Mouse (Mus musculus) macrophage (primary cell): Measurements from ENCODE around the gene Ap1g1. TPM values are rescaled to one million over a fixed set of nuclear protein-coding genes. Genes with fewer than 3 reads are reported as not detected.
A peak's percentile ranks its signal among the peaks of the same experiment; 100 is the strongest.

Experiments
- H3K27ac ChIP-seq: fragments of 350-480 bp; formaldehyde crosslinking; 2 replicates; pipeline ENCODE4 v1.9.0; 2021
- H3K36me3 ChIP-seq: fragments of 350-480 bp; formaldehyde crosslinking; 2 replicates; pipeline ENCODE4 v1.9.0; 2021; ENCODE audit errors: inconsistent target
- H3K4me3 ChIP-seq: fragments of 350-480 bp; formaldehyde crosslinking; 2 replicates; pipeline ENCODE4 v1.9.0; 2021; ENCODE audit errors: inconsistent target
- H3K79me2 ChIP-seq: fragments of 350-480 bp; formaldehyde crosslinking; 2 replicates; pipeline ENCODE4 v1.9.0; 2021; ENCODE audit errors: inconsistent target
- WGBS: methylation state at CpG from one replicate; pipeline ENCODE4 v1.1.7; 2026; ENCODE audit warnings: inconsistent platforms; ENCODE audit not compliant: missing documents; 5-methylcytosine and 5-hydroxymethylcytosine counted together
- polyA plus RNA-seq: library from polyadenylated mRNA; stranded (reverse); fragments of 250-400 nt; gene quantifications from 3 replicates; pipeline ENCODE4 v1.2.4, GENCODE M21; 2018; ENCODE audit warnings: inconsistent platforms

Ap1g1 gene
- polyA plus RNA-seq, 1 experiment from 2014 or later: 112 TPM

DNA sequence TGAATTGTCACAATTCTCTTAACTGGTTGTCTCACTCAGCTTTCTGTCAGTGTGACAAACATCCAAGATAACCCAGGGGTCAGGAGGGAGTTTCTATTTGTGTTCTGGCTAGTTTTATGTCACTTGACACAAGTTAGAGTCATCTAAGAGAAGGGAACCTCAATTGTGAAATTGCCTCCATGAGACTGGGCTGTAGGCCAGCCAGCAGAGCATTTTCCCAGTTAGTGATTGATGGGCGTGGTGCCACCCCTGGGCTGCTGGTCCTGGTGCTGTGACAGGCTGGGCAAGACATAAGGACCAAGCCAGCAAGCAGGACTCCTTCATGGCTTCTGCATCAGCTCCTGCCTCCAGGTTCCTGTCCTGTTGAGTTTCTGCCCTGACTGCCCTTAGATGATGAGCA is 18.1 kb upstream of the Ap1g1 start:
- H3K36me3 ChIP-seq: no peaks in the 10 kb centered on the region
- H3K4me3 ChIP-seq: no peak overlapping the region
- no peak overlapping the region for H3K27ac ChIP-seq
- 80% methylated on average over 1 of the region's 1 CpGs for WGBS
- no peaks in the 10 kb centered on the region for H3K79me2 ChIP-seq

DNA sequence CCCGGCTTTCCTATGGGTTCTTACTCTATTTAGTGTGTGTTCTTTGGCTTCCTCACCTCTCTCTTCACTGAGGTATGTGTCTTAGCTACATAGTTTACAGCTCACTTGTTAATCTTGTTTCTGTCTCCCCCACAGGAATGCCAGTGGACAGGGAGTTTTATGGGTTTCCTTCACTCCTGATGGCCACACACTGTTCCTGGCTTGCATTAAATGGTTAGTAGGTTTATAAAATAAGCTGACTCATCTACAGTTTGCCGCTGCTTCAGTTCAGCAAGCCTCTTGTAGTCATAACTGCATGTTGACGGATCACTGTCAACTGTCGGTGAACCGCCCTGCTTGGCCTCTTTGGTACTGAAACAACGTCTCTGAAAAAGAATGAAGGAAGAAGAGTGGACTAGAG is 14.3 kb upstream of the Ap1g1 start:
- H3K79me2 ChIP-seq: no peaks in the 10 kb centered on the region
- H3K27ac ChIP-seq: no peak overlapping the region
- H3K36me3 ChIP-seq: no peaks in the 10 kb centered on the region
- WGBS: 100% methylated on average over 6 of the region's 6 CpGs
- H3K4me3 ChIP-seq: no peak overlapping the region

DNA sequence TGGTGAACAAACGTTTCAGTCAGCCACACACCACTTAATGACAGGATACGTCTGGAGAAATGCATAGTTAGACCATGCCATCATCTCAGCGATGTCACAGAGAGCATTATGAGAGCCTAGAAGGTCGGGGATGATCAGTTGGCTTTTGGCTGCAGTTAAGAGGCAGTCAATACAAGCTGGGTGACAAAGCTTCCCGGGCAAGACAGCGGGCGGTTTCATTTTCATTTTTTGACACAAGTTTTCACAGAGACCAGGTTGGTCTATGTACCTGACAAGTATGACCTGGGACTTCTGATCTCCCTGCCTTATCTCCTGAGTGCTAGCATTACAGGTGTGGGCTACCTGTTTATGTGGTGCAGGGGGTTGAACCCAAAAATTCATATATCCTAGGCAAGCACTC is 12.3 kb upstream of the Ap1g1 start:
- Histone ChIP-seq H3K27ac (no peak overlapping the region), H3K36me3 (no peaks in the 10 kb centered on the region), H3K79me2 (no peaks in the 10 kb centered on the region), H3K4me3 (no peak overlapping the region)
- 69% methylated on average over 7 of the region's 7 CpGs for WGBS

DNA sequence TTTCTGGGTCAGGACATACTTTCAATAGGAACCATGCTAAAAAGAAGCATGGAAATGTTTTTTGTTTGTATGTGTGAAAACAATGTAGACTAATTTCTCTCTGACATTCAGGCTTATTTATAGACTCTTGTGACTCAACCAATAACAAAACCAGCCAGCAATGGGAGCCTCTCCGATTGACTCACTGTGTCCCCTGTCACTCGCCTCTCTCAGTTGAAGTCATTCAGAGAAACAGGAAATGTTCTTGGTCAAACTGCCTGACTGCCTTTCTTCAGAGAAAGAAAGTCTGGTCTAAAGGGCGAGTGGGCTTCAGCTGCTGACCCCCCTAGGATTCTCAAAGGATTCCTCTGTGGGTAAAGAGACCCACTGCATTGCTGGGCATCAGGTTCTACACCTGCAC is 5.2 kb upstream of the Ap1g1 start:
- H3K36me3 ChIP-seq: no peaks in the 10 kb centered on the region
- H3K79me2 ChIP-seq: no peaks in the 10 kb centered on the region
- 0% methylated on average over 3 of the region's 3 CpGs for WGBS
- peak overlapping the region; percentile 57 for H3K27ac ChIP-seq
- H3K4me3 ChIP-seq: no peak overlapping the region

DNA sequence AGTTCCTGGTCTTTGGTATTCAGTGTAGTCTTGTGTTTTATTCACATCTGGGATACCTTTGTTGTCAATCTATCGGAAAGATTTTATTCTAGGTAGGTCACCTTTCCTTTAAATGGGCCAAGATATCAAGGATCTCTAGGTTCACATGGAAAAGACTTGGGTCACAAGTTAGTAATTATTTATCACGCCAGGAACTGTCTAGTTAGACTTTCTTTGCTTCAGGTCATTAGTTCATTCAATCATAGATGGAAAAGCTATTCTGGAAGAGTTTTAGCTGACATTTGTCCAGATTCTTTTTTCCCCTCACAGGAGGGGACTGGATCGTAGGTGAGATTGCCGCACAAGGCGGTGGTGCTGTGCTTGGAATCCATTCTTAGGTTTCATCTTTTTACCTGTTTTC is 503 bp upstream of the Ap1g1 start:
- Histone ChIP-seq H3K36me3 (no peaks in the 10 kb centered on the region), H3K4me3 (peak overlapping the region; percentile 29), H3K79me2 (peaks cover 41% of the 10 kb centered on the region), H3K27ac (peak overlapping the region; percentile 74)
- WGBS: 22% methylated on average over 5 of the region's 5 CpGs

DNA sequence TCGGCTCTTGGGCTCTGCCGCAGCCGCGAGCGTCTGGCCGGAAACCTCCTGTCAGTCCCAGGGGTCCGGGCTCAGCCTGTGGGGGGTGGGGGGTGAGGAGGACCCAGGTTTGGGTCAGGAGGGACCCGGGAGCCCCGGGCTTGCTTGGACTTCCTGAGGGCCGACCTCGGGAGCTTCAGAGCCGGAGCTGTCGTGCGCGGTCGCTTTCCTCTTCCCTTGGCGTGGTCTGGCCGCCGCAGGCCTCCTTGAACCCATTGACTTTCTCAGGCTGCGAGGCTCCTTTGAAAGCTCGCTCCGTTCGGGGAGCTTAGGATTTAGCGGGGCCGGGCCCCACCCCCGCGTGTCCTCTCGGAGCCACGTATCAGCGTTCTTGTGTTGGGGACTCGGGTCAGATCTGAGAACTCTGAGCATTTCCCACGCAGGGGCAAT is 653 bp downstream of the Ap1g1 start:
- H3K4me3 ChIP-seq: peak overlapping the region; percentile 97
- H3K79me2 ChIP-seq: peaks cover 53% of the 10 kb centered on the region
- H3K36me3 ChIP-seq: no peaks in the 10 kb centered on the region
- 2% methylated on average over 31 of the region's 32 CpGs for WGBS
- peak overlapping the region; percentile 75 for H3K27ac ChIP-seq

DNA sequence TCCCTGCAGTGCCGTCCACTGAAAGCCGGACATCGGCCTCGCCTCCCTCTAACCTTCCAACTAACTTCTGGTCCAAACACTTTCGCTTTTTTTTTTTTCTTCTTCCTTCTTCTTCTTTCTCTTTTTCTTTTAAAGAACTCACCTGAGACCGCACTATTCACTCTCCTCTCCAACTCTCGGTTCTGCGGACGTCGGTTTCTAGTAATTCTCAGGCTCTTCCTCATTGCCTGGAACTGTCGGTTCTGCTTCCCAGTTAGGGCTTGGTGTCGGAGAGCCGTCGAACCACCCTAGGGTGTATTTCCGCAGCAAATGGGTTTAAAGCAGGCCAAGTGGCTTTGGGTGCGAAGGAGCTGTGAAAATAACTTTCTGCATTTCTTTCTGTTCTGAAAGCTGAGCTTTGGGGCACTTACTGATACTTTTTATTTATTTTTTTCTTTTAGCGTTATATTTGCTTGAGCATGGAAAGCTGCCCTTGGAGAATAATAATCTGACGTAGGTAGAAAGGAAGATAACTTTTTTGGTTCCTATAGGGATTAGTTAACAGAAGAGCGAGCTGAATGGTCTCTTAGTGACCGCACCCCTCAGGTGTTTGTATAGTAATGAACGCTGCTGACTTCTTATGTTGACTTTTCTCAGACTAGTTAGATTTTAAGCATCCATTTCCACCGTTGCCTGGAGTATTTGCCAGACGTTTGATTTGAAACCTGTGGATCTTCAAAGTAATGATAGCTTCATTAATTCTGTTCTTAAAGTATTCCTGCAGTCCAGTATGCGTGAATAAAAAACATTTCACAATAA is 1.3 kb downstream of the Ap1g1 start:
- Histone ChIP-seq H3K79me2 (peaks cover 59% of the 10 kb centered on the region), H3K4me3 (peak overlapping the region; percentile 97), H3K36me3 (no peaks in the 10 kb centered on the region), H3K27ac (peak overlapping the region; percentile 75)
- 22% methylated on average over 20 of the region's 24 CpGs for WGBS

DNA sequence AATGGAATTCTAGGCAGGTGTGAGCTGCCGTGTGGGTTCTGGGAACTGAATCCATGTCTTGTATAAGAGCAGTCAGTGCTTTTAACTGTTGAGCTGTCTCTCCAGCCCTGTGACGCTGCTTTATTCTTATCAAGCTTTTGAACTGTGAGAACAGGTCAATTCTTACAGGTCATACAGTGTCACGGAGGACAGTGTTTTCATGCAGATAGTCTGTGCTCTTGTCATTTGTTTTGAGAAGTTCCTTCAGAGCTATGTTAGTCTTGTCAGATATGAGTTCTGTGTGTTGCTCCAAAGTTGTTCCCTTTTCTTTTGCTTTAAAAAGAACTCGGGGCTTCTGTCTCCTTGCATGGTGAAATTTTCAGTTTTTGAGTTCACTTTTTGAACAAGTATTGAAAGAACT is 2.2 kb downstream of the Ap1g1 start:
- no peaks in the 10 kb centered on the region for H3K36me3 ChIP-seq
- no peak overlapping the region for H3K27ac ChIP-seq
- 71% methylated on average over 4 of the region's 4 CpGs for WGBS
- peaks cover 68% of the 10 kb centered on the region for H3K79me2 ChIP-seq
- H3K4me3 ChIP-seq: no peak overlapping the region

DNA sequence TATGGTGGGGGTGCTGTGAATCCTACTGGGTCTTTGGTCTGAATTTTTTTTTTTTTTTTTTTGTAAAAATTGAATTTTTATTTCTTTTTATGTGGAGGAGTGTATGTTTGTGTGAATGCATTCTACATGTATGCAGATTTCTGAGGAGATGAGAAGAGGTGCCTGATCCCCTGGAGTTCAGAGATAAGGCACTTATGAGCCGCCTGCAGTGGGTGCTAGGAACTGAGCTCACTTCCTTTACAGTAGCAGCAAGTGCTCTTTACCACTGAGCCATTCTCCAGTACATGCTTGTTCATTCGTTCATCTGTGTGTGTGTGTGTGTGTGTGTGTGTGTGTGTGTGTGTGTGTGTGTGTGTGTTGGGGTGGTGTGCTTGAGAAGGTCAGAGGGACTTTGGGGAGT is 12.6 kb downstream of the Ap1g1 start:
- WGBS: 100% methylated on average over 1 of the region's 2 CpGs
- no peak overlapping the region for H3K4me3 ChIP-seq

DNA sequence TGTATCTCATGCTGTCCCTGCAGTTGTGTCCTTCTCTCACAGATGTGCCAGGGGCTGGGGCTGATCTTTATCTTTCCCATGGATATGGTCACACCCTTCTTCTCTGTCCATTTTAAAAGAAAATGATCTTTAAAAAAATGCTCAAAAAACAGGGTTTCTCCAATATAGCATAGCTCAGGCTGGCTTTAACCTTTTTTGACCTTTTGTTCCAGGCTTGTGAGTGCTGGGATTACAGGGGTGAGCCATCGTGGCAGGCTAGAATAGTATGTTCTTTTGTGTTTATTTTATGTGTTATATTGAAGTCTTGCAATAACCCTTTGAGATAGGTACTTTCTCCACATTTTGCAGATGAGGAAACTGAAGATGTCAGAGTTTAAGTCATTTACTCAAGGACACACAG is 16.8 kb downstream of the Ap1g1 start:
- Histone ChIP-seq H3K27ac (no peak overlapping the region), H3K79me2 (peaks cover 100% of the 10 kb centered on the region), H3K4me3 (no peak overlapping the region), H3K36me3 (no peaks in the 10 kb centered on the region)
- WGBS: 100% methylated on average over 1 of the region's 1 CpGs

More for the DNA sequence above, 12.6 kb downstream of the Ap1g1 start:
- Histone ChIP-seq H3K79me2 (peaks cover 100% of the 10 kb centered on the region), H3K36me3 (no peaks in the 10 kb centered on the region), H3K27ac (no peak overlapping the region)

DNA sequence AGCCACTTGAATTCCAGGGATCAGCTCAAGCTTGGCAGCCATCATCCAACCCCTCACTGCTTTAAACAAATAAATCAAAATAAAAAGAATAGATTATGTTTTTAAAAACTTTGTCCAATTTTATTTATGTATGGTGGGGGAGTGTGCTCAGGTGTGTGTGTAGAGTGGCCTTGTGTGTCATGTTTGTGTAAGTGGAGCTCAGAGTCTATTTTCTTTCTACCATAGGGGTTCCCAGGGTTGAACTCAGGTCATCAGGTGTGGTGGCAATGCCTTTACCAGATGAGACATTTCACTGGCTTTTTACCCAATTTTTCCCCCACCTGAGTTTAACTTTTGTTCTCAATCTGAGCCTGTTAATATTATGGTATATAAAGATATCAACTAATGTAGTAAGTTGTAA is 20.4 kb downstream of the Ap1g1 start:
- H3K27ac ChIP-seq: no peak overlapping the region
- 0 out of 2 replicates have a peak, but pooled peaks cover 6% of the 10 kb centered on the region for H3K36me3 ChIP-seq
- H3K79me2 ChIP-seq: peaks cover 100% of the 10 kb centered on the region
- no peak overlapping the region for H3K4me3 ChIP-seq

DNA sequence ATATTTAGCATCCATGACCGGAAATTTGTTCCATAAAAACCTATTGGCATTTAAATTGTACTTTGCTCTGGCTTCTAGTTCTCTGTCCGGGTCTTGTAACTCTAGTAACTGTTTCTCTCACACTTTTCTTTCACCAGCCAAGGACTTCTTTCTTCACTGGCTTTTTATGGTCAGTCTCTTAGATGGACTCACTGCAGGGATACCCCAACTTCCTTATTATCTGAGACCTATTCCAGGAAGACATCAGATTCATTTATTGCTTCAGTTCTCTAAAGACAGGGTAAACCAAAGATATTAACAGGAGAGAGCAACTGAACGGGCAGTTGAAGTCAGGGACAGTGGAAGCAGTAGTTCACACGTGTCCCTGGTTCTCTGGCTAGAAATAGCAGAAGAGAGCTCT is 20.9 kb downstream of the Ap1g1 start:
- 67% methylated on average over 4 of the region's 4 CpGs for WGBS
- Histone ChIP-seq H3K36me3 (0 out of 2 replicates have a peak, but pooled peaks cover 6% of the 10 kb centered on the region), H3K27ac (no peak overlapping the region), H3K4me3 (no peak overlapping the region), H3K79me2 (peaks cover 100% of the 10 kb centered on the region)

DNA sequence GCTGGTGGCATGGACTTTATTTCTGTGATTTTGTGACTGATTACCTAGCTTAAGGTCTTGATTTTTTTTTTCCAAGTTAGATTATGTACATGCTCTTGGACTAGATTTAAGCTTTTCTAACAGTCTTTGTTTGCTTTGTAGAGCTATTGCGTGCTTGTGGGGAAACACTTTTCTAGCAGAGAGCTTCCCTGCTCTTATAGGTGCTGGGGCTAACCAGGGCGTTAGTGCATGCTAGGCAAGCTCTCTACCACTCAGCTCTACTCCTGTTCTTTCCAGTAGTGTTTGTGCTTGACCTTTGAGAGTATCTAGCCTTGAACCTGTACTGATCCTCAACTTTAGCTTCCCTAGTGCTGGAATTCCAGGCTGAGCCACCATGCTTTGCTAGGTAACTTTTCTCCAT is 22.0 kb downstream of the Ap1g1 start:
- 96% methylated on average over 2 of the region's 2 CpGs for WGBS
- peaks cover 100% of the 10 kb centered on the region for H3K79me2 ChIP-seq
- 0 out of 2 replicates have a peak, but pooled peaks cover 10% of the 10 kb centered on the region for H3K36me3 ChIP-seq
- H3K27ac ChIP-seq: no peak overlapping the region
- no peak overlapping the region for H3K4me3 ChIP-seq

DNA sequence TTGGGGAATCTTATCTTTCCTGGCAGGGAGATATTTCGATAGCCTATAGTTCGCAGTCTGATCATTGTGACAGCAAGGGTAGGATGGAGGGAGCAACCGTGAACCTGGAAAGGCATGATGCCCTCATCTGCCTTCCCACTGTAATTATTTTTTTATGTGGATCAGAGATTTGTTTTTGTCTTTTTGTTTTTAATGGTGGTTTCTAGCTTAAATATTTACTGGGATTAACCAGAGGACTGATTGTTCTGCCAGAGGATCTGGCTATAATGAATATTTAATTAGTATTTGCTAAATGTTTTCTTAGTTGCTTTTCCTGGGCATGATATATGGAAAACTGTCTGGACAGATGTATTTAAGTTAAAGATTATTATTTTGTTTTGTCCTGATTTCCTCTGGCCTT is 24.9 kb downstream of the Ap1g1 start:
- 0 out of 2 replicates have a peak, but pooled peaks cover 10% of the 10 kb centered on the region for H3K36me3 ChIP-seq
- no peak overlapping the region for H3K4me3 ChIP-seq
- H3K79me2 ChIP-seq: peaks cover 100% of the 10 kb centered on the region
- H3K27ac ChIP-seq: no peak overlapping the region
- WGBS: 93% methylated on average over 3 of the region's 3 CpGs

DNA sequence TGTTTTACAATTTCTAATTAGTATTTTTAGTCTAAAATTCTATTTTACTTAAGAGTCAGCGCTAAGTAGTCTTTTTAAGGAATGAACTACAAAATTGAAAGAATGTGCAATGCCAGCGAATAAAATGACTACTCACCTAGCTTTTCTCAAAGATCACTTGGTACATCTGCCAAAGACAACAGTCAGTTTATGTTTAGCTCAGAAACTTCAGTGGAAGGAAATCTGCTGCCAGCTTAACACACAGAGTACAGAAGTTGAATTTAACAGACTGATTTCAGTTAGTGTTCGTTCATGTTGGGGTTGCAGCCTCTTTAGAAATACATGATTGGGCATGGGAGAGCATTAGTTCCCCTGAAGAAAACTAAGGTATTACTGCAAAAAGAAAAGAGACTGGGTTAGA is 25.4 kb downstream of the Ap1g1 start:
- 96% methylated on average over 3 of the region's 3 CpGs for WGBS
- Histone ChIP-seq H3K4me3 (no peak overlapping the region), H3K27ac (no peak overlapping the region), H3K79me2 (peaks cover 100% of the 10 kb centered on the region), H3K36me3 (0 out of 2 replicates have a peak, but pooled peaks cover 10% of the 10 kb centered on the region)

DNA sequence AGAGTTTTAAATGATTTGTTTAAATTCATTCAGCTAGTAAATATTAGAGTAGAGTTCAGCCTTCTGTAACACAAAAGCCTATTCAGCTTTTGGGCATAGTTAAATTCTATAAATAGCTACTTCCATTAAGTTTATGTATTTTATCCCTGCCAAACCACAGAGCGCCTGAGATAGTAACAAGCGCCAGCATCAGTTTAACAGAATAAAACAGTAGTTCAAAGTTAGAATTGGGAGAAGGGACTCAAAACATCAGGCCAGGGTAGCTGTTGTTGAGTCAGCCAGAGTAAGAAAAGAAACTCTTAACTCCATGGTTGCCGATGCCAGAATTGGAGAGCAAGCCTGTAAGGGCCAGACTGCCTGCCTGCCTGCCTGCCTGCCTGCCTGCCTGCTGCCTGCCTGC is 28.2 kb downstream of the Ap1g1 start:
- H3K27ac ChIP-seq: no peak overlapping the region
- 0 out of 2 replicates have a peak, but pooled peaks cover 10% of the 10 kb centered on the region for H3K36me3 ChIP-seq
- no peak overlapping the region for H3K4me3 ChIP-seq
- H3K79me2 ChIP-seq: peaks cover 100% of the 10 kb centered on the region
- WGBS: 93% methylated on average over 3 of the region's 3 CpGs
